8 mouse cellular contexts compared by ENCODE assay signal in the genomic region with DNA sequence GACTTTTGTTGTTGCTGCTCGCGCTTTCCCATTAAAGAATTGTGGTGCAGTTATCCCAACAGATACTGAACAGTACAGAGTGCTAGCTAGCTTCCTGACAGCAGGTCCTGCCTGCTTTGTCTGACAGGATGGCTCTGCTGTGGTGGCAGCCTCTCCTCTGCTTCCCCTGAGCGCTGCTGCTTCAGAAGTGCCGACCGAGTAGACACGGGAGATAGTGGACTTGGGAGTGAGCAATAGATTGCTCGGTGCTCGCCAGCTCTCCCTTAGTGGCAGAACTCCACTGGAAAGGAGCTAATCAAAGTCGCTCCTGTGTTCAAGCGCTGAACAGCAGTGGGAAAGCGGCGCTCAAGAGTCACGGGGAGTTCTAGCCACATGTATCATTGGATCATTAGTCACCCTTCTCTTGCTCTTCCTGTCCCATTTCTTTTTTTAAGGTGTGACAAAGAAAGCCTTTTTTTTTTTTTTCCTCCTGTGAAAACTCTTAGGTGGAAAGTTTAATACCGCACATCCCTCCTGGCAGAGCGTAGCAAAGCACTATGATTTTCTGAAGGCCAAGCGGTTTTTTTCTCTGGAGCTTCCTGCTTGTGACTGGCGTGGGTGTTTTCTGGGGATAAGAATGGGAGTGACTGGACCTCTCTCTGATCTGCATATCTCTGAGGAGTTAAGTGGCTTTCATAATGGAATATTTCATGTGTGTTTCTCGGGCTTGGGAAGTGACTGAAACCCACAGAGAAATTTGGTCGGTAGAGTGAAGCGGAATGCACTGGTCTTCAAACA. TPM values are rescaled to one million over a fixed set of nuclear protein-coding genes. Genes with fewer than 3 reads are reported as not detected.
DNase-seq lines count a peak whose midpoint lies in the region; ATAC-seq and TF ChIP-seq lines count a peak whose summit lies in the region.

No protein-coding gene starts in this region.

- DNase-seq in frontal cortex, postnatal 14 days (ENCODE audit: low spot score in 2 of 2) = no peak
- DNase-seq in adrenal gland, postnatal 10 days = peak; percentile 22
- DNase-seq in midbrain, postnatal 0 days (ENCODE audit: low spot score) = peak; percentile 38
- DNase-seq in spleen, adult 18-20 months = no peak

- H3K27me3 ChIP-seq in heart, embryonic 11.5 days (ENCODE audit: control insufficient read depth, insufficient read depth, low read length) = peaks cover 22% of the 10 kb centered on the region
- no peaks in the 10 kb centered on the region for H3K27me3 ChIP-seq in kidney, embryonic 15.5 days
- H3K27me3 ChIP-seq in midbrain, postnatal 0 days (ENCODE audit: insufficient read depth, low read length) = no peaks in the 10 kb centered on the region

- H3K9me3 ChIP-seq in heart, embryonic 11.5 days (replicated peaks; ENCODE audit: control insufficient read depth, low read length) = no peaks in the 10 kb centered on the region
- no peaks in the 10 kb centered on the region for H3K9me3 ChIP-seq in kidney, embryonic 15.5 days (replicated peaks)
- H3K9me3 ChIP-seq in midbrain, postnatal 0 days (ENCODE audit: low read length) = no peaks in the 10 kb centered on the region

- peak; percentile 25; the same call in 1 of the 2 replicates for TF ChIP-seq CTCF in midbrain, postnatal 0 days (IDR thresholded peaks at IDR 0.05)

- H3K27ac ChIP-seq in heart, embryonic 11.5 days (ENCODE audit: low read depth, low read length) = peak overlapping the region; percentile 59; the same call in 1 of the 2 replicates
- no peak overlapping the region for H3K27ac ChIP-seq in kidney, embryonic 15.5 days
- H3K27ac ChIP-seq in midbrain, postnatal 0 days (ENCODE audit: low read depth, low read length) = no peak overlapping the region

- peak overlapping the region; percentile 36; the same call in 1 of the 2 replicates for H3K9ac ChIP-seq in heart, embryonic 11.5 days (ENCODE audit: low read depth, low read length)
- no peak overlapping the region for H3K9ac ChIP-seq in kidney, embryonic 15.5 days
- 0 out of 2 replicates have a peak overlapping the region, but pooled peaks have one; percentile 2 for H3K9ac ChIP-seq in midbrain, postnatal 0 days (replicated peaks; ENCODE audit: low read length, poor library complexity, severe bottlenecking)

- peaks cover 24% of the 10 kb centered on the region for H3K4me1 ChIP-seq in heart, embryonic 11.5 days (ENCODE audit: control insufficient read depth, insufficient read depth, low read length)
- H3K4me1 ChIP-seq in kidney, embryonic 15.5 days = peaks cover 13% of the 10 kb centered on the region; the same call in 1 of the 2 replicates
- no peaks in the 10 kb centered on the region for H3K4me1 ChIP-seq in midbrain, postnatal 0 days (ENCODE audit: insufficient read depth, low read length)

- H3K36me3 ChIP-seq in heart, embryonic 11.5 days (ENCODE audit: control insufficient read depth, insufficient read depth, low read length) = no peaks in the 10 kb centered on the region
- H3K36me3 ChIP-seq in kidney, embryonic 15.5 days = no peaks in the 10 kb centered on the region
- no peaks in the 10 kb centered on the region for H3K36me3 ChIP-seq in midbrain, postnatal 0 days (ENCODE audit: insufficient read depth, low read length)

- H3K4me2 ChIP-seq in heart, embryonic 11.5 days = peak overlapping the region; percentile 59
- H3K4me2 ChIP-seq in kidney, embryonic 15.5 days = 0 out of 2 replicates have a peak overlapping the region, but pooled peaks have one; percentile 15
- H3K4me2 ChIP-seq in midbrain, postnatal 0 days (ENCODE audit: low read depth, low read length, poor library complexity, severe bottlenecking) = peak overlapping the region; percentile 35

- WGBS in heart, embryonic 11.5 days (ENCODE audit: insufficient replicate concordance) = 43% methylated on average over 20 of the region's 20 CpGs
- WGBS in kidney, embryonic 15.5 days = 55% methylated on average over 20 of the region's 20 CpGs
- WGBS in midbrain, postnatal 0 days = 54% methylated on average over 20 of the region's 20 CpGs

- ATAC-seq in frontal cortex, adult (ENCODE audit: low TSS enrichment) = peak; percentile 85
- peak; percentile 83 for ATAC-seq in heart, embryonic 11.5 days (replicated peaks; ENCODE audit: insufficient number of reproducible peaks, low FRiP score, low TSS enrichment)
- 0 out of 2 replicates have a peak, but pooled peaks have one; percentile 49 for ATAC-seq in kidney, embryonic 15.5 days (replicated peaks; ENCODE audit: low FRiP score)
- ATAC-seq in midbrain, postnatal 0 days (ENCODE audit: low FRiP score) = peak; percentile 62; the same call in 1 of the 2 replicates
- ATAC-seq in inflammation-experienced regulatory T-cells, adult 6 months = no peak

- no peak overlapping the region; the same call in 1 of the 2 replicates for H3K4me3 ChIP-seq in heart, embryonic 11.5 days (ENCODE audit: low read depth, low read length)
- H3K4me3 ChIP-seq in kidney, embryonic 15.5 days (replicated peaks) = no peak overlapping the region
- H3K4me3 ChIP-seq in midbrain, postnatal 0 days (ENCODE audit: low read depth, low read length) = no peak overlapping the region

RNA-seq across cellular contexts. Expression of a gene that starts 42.8 kb away (rescaled TPM):
- 10 to 100 TPM; 20.4 to 21.2 TPM for total RNA-seq in adrenal gland, postnatal 10 days (2021)
- polyA plus RNA-seq in heart, embryonic 11.5 days (2014; fragmentation: Nextera tagmentation; extraction: Ambion mirVana) = 7.9 and 8.7 TPM in 2 replicates
- 9.4 and 9.8 TPM in 2 replicates for polyA plus RNA-seq in kidney, embryonic 15.5 days (2015; fragmentation: Nextera tagmentation; extraction: Ambion mirVana)
- total RNA-seq in midbrain, postnatal 0 days (2014; rRNA removed) = 3.6 and 6.9 TPM in 2 replicates
- polyA plus RNA-seq in midbrain, postnatal 0 days (2015; fragmentation: Nextera tagmentation; extraction: Ambion mirVana) = 2.3 and 2.8 TPM in 2 replicates
- 10 to 100 TPM; 15.3 to 21.5 (median 20.5) TPM for polyA plus RNA-seq in inflammation-experienced regulatory T-cells, adult 6 months (2017; shearing (Covaris generic))

Comparison
In these comparisons a context has a peak if more than half of its experiments do, and no peak if none do; other contexts are left out.
1. DNase-seq: peak in adrenal gland, postnatal 10 days (single experiment) and midbrain, postnatal 0 days (single experiment); none in frontal cortex, postnatal 14 days (0 of 2) and spleen, adult 18-20 months (0 of 2).
2. Peak in every context shown above with its lines, with median percentiles within 50 percentile points of each other: H3K4me2 ChIP-seq.